Mouse (Mus musculus): ENCODE measurements at regions not wholly inside any gene's neighbourhood (a gene's known extent, or its start where the extent isn't known, plus 50 kb on each side); places are given as distances from the start of the nearest gene placed in this dataset.

GRCm38 (mm10) chr3:52579917-52580316 is 311.8 kb downstream of the Foxo1 start:
- no peak for DNase-seq

GRCm38 (mm10) chr3:52579096-52579495 is 311.0 kb downstream of the Foxo1 start:
- DNase-seq = no peak

- no peak for DNase-seq
These were observed 308.6 kb downstream of the Foxo1 start for GRCm38 (mm10) chr3:52576703-52577244.

GRCm38 (mm10) chr3:52575237-52575798 is 307.2 kb downstream of the Foxo1 start:
- no peak for DNase-seq

GRCm38 (mm10) chr3:52574341-52574740 is 306.2 kb downstream of the Foxo1 start:
- DNase-seq = no peak

GRCm38 (mm10) chr3:52573806-52574205 is 305.7 kb downstream of the Foxo1 start:
- DNase-seq = no peak

GRCm38 (mm10) chr3:52572514-52573485 is 304.7 kb downstream of the Foxo1 start:
- DNase-seq = no peak

- DNase-seq = no peak
These were observed 299.7 kb downstream of the Foxo1 start for GRCm38 (mm10) chr3:52567606-52568372.

- DNase-seq = no peak
These were observed 295.5 kb downstream of the Foxo1 start for GRCm38 (mm10) chr3:52563595-52563994.

- DNase-seq = no peak
These were observed 294.7 kb downstream of the Foxo1 start for GRCm38 (mm10) chr3:52562816-52563215.

GRCm38 (mm10) chr3:52559481-52559880 is 291.3 kb downstream of the Foxo1 start:
- no peak for DNase-seq

- no peak for DNase-seq
These were observed 290.6 kb downstream of the Foxo1 start for GRCm38 (mm10) chr3:52558765-52559164.

- DNase-seq = no peak
These were observed 289.2 kb downstream of the Foxo1 start for GRCm38 (mm10) chr3:52557296-52557695.

GRCm38 (mm10) chr3:52555038-52555437 is 286.9 kb downstream of the Foxo1 start:
- no peak for DNase-seq

GRCm38 (mm10) chr3:52554490-52554889 is 286.4 kb downstream of the Foxo1 start:
- DNase-seq = no peak

- DNase-seq = no peak
These were observed 280.2 kb downstream of the Foxo1 start for GRCm38 (mm10) chr3:52548201-52548893.

- no peak for DNase-seq
These were observed 277.9 kb downstream of the Foxo1 start for GRCm38 (mm10) chr3:52546035-52546434.

GRCm38 (mm10) chr3:52543006-52543405 is 274.9 kb downstream of the Foxo1 start:
- DNase-seq = peak in 1 of 2 experiments; percentile 25

- no peak for DNase-seq
These were observed 272.8 kb downstream of the Foxo1 start for GRCm38 (mm10) chr3:52540862-52541380.

GRCm38 (mm10) chr3:52539813-52540378 is 271.8 kb downstream of the Foxo1 start:
- DNase-seq = no peak

GRCm38 (mm10) chr3:52538306-52538705 is 270.2 kb downstream of the Foxo1 start:
- no peak for DNase-seq
